Mouse (Mus musculus): ENCODE data around the gene Parp1.

Gene Parp1

GRCm38 (mm10) chr1:180639416-180640401 is 71.0 kb downstream of the Parp1 start:
- DNase-seq, result no peak

GRCm38 (mm10) chr1:180640605-180641125 is 71.9 kb downstream of the Parp1 start:
- peak; percentile 65 to 66 for DNase-seq

- DNase-seq, result peak; percentile 93 to 97
These were observed 72.4 kb downstream of the Parp1 start, which contains the start of gene Lin9 for GRCm38 (mm10) chr1:180641137-180641517. Gene Lin9 (plus strand): TSS chr1:180641150.

DNA sequence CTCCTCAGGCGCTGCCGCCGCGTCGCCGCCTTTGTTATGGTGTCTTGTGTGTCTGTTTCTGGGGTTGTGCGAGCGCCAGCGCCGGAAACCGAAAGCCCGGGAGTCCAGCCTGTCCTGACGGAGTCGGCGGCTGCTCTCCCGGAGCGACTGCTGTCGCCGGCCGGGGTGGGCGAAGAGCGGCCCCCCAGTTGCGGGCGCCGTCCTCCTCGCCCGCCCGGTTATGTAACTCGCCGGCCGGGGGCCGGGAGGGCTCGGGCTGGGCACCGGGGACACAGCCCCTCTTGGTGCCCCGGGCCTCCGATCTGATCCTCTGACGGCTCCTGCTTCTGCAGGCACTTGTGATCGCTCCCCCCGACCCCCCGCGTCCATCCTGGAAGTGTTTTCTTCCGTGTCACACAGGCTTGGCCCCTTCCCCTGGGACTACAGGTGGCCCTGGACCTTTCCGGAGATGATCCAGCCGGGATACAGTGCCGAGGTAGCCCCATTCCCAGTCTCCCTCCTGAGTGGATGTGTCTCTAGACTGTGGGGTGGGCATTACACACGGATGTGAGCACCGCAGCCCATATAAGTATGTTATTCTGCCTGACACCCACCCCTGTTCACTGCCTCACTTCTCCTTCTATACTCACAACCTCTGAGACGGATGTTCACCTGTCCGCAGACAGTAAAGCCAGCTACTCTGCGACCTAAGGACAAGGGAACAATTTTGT is 72.9 kb downstream of the Parp1 start:
- peak; percentile 65 to 68 for DNase-seq

GRCm38 (mm10) chr1:180642228-180642564 is 73.5 kb downstream of the Parp1 start:
- DNase-seq, result no peak

All from cerebellum, postnatal 10 days (tissue).